Mouse (Mus musculus) ovary, postnatal 10 days (tissue): ENCODE results near the gene Hp.

Experiments
- DNase-seq: peaks from one replicate; pipeline ENCODE4 v3.0.0; 2022; ENCODE audit warnings: low spot score

The Hp gene

DNA sequence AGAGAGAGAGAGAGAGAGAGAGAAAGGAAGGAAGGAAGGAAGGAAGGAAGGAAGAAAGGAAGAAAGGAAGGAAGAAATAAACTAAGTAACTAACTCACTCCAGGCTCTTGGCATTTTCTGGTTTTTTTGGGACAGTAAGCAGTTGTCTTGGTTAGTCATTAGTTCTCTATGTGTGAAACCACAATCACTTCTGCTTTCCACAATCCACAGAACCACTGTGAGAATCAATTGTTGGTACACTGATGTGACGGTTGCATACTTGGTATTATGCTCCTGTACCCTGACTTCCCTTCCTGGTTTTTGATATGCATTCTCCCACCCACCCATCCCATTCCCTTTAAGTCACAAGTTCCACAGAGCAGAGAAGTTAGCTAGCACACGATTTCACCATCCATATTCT, 15.1 kb downstream of the Hp start:
- DNase-seq = no peak

DNA sequence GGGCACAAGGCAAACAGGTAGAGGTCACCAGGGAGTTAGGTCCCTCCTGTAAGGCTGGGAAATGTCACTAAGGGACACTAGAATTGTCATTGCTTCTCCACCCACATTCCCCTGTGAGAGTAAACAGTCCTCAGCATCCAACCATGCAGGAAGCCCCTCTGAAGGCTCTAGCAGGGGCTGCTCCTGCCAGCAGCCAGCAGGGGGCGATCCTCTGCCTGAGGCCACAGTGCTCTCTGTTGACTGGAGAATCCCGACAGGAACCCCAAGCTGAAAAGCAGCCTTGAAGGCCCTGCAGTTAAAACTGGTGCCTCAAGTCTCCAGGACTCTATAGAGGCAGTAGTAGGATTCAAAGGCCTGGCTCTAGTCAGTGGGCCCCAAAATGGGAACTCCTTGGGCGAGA, 27.3 kb downstream of the Hp start:
- no peak for DNase-seq

DNA sequence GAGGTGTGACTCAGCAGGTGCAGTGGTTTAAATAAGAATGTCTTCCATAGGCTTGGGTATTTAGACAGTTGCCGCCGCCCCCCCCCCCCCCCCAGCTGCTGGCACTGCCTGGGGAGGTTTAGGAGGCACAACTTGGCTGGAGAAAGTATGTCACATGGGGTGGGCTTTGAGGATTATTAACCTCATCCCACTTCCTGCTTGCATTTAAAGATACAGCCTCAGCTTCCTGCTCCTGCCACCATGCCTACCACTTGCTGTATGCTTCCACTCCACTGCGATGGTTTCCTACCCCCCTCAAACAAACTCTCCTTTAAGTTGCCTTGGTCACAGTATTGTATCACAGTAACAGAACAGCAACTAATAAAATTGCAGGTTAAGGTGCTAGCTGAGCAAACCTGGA, 34.9 kb downstream of the Hp start:
- DNase-seq = no peak

DNA sequence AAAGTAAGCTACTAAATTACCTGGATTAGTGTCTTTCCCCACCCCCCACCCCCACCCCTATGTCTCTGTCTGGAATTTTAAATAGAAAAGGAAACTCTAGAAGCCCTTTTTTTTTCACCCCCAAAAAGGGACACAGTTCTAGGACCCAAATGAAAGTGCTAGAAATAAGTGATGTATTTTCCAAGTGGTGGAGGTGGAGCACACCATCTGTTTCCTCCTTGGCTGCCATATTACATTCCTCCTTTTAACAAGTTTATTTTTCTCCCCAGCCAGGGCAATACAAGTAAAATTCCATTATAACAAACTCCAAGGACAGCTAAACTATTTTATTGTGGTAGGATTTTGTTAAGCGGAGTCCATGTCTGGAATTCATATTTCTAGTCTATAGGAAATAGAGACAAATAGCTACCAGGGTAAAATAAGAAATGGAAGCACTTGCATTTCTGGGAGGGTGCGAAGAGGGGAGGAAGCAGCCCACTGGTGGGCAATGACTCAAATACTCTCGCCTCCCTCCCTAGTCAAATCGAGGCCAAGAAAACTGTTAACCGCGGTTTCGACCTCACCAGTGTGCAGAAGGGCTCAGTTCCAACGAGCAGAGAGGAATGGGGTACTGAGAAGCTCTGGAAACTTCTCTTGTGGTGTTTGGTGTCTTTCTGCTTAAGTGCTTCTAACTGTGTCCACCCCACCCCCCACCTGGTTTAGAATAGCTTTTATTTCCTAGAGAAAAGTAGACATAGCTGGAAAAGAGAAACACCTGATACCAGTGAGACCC, 36.0 kb downstream of the Hp start:
- no peak for DNase-seq

DNA sequence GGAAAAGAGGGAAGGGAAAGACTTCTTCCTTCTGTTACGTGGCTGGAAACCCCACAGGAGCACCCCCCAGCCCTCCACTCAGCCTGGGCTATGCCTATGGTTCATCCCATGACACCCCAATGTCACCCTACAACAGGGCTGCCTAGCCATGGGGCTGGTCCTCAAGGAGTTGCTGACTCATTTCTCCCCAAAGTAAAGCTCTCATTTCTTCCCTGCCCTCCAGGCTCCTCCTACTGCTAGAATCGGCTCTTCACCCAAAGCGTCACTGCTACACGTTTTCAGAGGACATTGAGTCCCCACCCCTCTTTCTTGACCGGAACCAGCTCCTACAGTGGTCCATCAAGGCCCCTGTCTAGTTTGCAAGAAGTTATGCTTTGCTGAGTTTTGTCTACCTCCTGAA, 36.8 kb downstream of the Hp start:
- DNase-seq = no peak

DNA sequence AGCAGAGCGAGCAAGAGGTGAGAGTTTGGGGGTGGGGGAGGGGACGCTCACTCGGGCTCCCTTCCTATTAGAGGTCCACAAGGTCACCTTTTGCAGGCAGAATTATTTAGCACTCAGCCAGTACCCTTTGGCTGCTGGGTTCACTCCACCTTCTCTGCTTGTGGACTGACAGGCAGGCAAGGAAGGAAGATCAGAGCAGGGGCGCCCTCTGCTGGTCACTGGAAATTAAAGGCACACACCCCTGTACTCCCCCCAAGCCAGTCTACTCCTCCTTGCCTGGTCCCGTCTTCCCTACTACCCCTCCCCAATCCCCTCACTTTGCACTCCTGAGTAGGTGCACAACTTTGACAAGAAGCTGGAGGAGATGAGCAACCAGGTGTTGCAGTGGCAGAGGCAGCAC, 42.3 kb downstream of the Hp start:
- DNase-seq = peak; percentile 60

DNA sequence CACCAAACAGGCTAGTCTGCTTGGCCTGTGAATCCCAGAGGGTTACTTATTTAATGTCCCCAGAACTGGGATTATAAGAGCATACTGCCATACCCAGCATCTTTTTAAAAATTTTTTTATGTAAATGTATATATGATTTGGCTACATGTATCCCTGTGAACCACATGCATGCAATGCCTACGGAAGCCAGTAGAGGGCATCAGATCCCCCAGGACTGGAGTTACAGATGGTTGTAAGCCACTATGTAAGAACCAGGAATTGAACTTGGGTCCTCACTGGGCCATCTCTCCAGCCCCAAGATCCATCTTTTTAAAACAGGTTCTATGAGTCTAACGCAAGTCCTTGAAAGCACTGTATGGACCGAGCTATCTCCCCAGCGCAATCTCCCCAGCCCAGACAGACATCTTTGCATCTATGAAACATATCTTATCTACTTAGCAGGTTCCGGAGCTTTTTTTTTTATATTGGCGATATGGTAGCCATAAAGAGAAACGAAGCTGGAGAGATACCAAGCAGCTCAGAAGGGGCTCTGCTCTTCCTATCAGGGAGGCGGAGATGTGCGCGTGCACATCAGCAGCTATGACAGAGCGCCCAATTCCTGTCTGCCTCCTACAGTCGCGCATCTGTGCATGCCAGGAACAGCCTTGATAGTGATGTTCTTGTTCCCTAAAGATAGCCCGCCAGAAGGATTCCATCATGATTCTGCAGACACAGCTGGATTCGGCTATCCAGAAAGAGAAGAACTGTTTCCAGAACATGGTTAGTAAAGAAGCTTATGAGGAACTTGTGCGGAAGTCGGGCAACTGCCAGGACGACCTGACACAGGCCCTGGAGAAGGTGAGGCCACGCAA, 43.6 kb downstream of the Hp start:
- DNase-seq = no peak
